Mouse (Mus musculus): ENCODE measurements around the gene Ptpn13.

DNA sequence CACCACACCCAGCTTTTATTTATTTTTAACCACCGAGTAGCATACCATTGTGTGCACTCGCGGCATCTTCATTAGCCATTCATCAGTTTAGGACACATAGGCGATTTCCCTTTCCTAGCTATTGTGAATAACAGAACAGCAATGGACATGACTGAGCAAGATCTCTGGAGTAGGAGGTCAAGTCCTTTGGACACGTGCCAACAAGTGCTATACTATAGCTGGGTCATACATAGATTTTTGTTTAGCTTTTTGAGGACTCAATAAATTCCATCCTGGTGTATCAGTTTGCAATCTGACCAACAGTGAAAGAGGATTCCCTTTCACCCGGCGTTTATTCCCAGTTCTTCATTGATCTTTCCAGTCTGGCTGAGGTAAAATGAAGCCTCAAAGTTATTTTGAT lies 41.0 kb upstream of the Ptpn13 start:
- TF ChIP-seq CTCF (IDR thresholded peaks at IDR 0.05; ENCODE audit: borderline replicate concordance, control insufficient read depth, extremely low read depth, insufficient read depth, low read length, poor library complexity) (no peak), POLR2A (IDR thresholded peaks at IDR 0.05; ENCODE audit: control insufficient read depth, extremely low read depth, insufficient read depth, low read length, poor library complexity) (no peak)

Measured in thymus, adult 2 months (tissue).